Mouse (Mus musculus) monocyte, adult 5-6 weeks (primary cell): Measurements from ENCODE around the gene Cpne7. TPM values are rescaled to one million over a fixed set of nuclear protein-coding genes. Genes with fewer than 3 reads are reported as not detected.
"Not testable (repeated sequence)": the region's sequence is repeated elsewhere in the genome, so short reads cannot be mapped to it uniquely, and the experiment has no call there.

ENCODE experiments used
- ATAC-seq: fragments of 153-309, 156-312 bp; replicated peaks from 2 replicates; pipeline ENCODE4 v1.8.0; 2017; ENCODE audit warnings: mild to moderate bottlenecking; ENCODE audit not compliant: low TSS enrichment, insufficient number of reproducible peaks, severe bottlenecking, poor library complexity, low FRiP score
- total RNA-seq: library from RNA; stranded (forward); fragments of 200-1000, 200-491, 200-594 nt; gene quantifications from 3 replicates; pipeline ENCODE4 v1.2.3, GENCODE M21; 2017

Gene Cpne7
- 3.8 to 29.8 TPM (median 13.9 TPM) in 3 replicates for total RNA-seq

DNA sequence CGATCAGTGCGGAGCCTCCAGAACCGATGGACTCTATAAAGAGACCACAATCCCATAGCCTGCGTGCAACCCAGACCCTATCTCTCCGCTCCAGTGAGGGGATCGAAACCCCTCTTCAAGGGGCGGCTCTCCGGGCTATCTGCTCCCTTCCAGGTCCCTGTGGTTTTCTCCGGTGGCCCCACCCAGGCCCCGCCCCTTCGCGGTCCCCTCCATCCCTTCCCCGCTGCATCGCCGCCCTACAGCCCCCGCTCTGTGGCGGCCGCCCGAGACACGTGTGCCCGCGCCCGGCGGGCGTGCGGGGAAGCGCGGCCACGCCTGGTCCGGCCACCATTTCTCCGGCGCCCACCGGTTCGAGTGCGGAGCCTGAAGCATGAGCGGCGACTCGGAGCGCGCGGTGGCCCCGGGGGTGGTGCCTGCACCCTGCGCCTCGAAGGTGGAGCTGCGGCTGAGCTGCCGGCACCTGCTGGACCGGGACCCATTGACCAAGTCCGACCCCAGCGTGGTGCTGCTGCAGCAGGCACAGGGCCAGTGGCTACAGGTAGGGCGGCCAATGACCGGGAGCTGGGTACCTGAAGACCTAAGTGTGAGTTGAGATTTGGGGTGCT, at the start of gene Cpne7:
Gene Cpne7, plus strand, starts transcription at position 248 of the 605 bp plus-strand sequence.
- ATAC-seq: no peak

DNA sequence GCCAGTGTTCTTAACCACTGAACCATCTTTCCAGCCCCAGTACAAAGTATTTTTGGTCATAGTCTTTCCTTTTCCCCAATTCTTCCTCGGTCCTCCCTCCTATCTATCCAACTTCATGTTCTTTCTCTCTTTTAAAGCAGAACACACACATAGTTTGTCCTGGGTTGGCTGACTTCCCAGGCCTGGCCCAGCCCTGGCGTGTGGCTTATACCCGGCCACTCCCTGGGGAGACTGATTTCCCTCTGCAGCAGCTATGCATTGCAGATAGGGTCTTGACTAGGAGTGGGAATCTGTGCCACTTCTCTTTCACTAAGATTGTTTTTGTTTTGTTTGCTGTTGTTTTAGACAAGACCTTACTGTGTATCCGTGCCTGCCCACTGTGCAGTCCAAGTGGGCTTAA, 46.0 kb upstream of the Cpne7 start:
- ATAC-seq: no peak

DNA sequence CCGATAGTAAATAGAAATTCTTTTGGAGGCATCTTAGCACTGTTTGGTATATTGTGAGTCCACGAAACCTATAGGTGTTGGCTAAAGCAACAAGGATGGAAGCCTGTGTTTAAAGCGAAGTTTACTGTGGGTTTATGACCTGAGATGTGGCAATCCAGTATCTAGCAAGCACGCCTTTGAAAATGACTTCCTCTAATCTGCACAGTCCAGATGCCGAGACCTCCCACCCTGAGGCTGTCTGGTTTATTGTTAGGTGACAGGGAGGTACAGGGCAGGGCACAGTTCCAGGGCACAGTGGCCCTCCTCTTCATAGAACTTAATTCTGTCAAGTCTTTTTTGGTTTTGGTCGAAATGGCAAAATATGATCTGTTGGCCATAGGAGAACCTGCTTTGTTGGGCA, 40.0 kb upstream of the Cpne7 start:
- no peak for ATAC-seq

DNA sequence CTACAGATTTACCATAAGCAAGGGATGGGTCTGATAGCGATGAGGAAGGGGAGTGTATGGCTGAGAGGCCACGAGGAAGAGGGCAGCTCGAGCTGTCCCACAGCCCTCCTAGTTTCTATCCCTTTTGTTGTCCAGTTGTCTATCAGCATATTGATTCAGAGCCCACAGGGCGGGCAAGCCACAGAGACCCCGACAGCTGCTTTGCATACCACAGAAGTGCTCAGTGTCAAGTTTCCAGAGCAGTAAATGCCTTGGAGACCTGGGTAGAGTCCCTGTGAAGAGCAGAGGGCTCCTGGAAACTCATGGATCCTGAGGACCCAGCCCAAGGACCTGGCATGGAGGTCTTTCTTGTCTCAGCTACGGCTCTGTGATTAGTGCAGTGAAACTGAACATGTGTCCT, 34.2 kb upstream of the Cpne7 start:
- no peak for ATAC-seq

DNA sequence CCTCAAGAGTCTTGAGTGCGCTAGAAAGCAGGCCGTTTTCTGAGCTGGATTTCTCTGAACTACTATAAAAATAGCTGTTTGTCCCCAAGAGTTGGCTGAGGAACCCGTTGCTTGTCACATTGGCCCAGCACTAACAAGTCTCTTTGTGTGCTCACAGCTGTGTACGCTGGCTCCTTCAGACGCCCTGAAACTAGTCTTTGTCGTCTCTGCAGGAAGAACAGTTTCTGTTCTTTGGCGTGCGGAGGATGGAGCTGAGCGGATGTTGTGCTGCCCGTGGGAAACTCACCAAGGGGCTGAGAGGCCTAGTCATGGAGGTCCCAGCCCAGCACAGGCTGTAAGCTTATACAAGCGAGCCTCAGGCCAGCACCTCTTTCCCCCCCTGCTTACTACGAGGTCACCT, 33.6 kb upstream of the Cpne7 start:
- ATAC-seq: no peak

DNA sequence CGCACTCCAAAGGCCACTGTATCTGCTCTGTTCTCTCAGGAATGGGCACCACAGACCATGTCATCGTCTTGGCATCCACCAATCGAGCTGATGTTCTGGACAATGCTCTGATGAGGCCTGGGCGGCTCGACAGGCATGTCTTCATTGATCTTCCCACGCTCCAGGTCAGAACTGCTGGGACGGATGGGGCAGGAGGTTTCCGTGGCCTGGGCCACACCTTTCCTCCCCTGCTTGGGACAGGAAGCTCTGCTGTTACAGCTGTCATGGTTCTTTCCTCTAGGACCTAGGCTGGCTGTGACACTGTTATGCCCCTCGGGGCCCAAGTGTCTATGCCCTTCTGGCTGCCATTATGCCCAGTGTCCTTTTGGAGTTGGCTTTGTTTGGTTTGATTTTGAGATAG, 29.9 kb upstream of the Cpne7 start:
- no peak for ATAC-seq

DNA sequence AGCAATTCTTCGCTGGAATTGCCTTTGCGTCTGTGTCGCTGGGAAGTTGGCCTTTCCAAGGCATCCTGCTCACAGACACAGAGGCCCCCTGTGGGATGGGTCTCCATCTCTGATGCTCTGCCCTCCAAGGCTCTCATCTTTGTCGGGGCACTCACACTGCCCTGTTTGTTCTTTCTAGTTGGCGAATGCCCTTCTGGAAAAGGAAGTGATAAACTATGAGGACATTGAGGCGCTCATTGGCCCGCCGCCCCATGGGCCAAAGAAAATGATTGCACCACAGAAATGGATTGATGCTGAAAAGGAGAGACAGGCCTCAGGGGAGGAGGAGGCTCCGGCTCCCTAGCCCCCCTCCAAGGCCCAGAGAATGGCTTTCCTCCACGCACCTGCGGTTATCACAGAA, 20.0 kb upstream of the Cpne7 start:
- ATAC-seq: no peak

DNA sequence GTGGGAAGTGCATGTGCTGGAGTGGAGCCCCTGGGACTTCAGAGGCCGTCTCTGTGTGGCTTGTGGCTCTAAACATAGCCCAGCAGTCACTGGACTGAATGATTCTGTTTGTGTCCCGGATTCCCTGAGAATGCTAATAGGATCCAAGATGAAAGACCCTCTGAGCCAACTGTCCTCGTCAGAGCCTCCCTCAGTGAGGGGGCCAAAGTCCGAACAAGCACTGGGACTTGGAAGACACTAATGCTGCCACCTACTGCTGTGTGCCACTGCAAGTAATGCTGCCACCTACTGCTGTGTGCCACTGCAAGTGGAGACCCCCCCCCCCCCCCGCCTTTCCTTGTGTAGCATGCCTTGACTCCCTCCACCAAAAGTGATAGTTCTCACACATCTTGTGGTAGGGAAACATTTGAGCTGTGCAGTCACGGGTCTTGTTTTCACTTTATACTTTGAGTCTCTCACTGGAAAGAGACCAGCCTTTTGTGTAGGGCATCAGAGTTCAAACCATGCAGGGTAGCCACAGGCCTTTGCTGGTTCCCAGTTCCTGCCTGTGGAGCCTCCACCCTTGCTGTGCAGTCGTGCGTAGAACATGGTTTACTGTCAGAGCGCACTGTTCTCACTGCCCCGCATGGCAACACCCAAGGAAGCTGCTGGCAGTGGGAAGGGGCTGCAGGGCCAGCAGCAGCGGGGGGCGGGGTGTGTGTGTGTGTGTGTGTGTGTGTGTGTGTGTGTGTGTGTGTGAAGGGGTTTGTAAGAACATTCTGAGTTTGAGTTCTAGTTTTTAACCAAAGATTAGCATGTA, 19.2 kb upstream of the Cpne7 start:
- ATAC-seq: no peak

DNA sequence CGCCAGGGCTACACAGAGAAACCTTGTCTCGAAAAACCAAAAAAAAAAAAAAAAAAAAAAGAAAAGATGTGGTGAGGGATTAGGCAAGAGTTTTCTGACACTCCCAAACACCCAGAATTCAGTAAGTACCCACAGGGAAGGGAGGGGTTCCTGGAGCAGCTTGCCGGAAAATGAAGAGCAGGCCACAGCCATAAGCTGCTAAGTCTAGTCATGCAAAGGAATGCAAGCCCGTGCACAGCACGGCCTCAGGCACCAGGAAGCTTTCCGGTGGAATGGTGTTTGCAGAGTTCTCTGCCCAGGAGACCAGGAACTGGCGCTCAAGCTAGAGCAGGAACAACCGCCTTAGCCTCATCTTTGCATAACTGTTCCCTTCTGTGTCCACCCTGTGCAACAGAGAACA, 16.9 kb upstream of the Cpne7 start:
- 0 out of 2 replicates have a peak, but pooled peaks have one; percentile 11 for ATAC-seq

DNA sequence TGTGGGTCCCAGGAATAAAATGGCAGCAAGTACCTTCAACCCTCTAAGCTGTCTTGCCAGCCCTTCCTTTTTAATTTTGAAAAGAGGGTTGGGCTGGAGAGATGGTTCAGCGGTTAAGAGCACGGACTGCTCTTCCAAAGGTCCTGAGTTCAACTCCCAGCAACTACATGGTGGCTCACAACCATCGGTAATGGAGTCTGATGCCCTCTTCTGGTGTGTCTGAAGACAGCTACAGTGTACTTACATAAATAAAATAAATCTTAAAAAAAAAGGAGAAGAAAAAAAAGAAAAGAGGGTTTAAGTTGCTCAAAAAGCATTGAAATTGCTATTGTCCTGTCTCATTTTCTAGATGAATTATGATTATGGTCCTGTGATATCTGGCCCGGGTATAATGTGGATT, 15.9 kb upstream of the Cpne7 start:
- ATAC-seq: no peak

DNA sequence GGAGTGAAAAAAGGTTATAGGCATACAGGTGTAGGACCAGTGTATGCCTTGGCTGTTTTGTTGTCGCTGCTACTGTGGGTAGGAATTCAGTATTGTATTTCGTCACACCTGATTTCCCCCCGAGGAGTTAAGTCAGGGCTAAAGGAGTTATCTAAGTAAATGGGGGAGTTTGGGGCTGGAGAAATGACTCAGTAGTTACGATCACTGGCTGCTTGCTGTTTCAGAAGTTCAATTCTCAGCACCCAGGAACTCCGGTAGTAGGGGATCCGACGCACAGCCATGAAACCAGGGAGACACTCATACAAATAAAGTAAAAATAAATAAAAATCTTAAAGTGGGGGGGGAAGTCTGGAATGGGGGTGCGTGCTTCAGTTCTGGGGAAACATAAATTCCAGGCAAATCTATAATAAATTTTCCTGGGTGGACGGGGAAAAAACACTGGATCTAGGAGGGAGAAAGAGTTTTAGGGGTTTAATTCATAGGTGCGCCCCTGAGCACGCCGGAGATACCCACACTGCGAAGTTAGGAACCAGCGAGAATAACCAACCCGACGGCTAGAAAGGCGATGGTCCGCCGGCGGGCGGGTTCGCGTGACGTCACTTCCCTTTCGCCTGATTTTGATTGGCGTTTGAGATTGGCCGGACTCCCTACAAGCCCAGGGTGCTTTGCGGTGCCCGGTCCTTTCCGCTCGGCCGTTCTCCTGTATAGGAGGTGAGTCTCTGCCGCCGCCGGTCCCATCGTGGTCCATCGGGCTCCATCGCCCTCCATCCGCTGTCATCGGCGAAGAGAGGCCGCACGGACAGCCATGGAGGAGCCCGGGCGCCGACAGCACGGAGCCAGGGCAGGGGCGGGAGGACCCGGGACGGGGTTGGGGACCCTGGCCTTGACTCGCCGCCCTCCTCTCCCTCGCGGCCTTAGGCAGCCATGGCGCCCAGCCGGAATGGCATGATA, 15.2 kb upstream of the Cpne7 start, which contains the start of gene Rpl13:
Gene Rpl13, plus strand, starts transcription at position 616 of the 951 bp plus-strand sequence.
- peak; percentile 98 for ATAC-seq

DNA sequence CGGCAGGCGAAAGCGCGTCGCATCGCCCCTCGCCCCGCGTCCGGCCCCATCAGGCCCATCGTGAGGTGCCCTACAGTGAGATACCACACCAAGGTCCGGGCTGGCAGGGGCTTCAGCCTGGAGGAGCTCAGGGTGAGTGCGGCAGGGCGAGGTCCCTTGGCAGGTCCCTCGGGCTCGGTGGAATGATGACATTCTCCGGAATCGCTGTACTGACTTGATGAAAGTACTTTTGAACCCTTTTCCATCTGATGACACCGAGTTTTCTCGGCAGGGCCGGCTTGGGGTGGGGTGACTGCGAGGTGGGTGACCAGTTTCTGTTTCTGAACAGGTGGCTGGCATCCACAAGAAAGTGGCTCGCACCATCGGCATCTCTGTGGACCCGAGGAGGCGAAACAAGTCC, 14.3 kb upstream of the Cpne7 start:
- not testable (repeated sequence) for ATAC-seq

DNA sequence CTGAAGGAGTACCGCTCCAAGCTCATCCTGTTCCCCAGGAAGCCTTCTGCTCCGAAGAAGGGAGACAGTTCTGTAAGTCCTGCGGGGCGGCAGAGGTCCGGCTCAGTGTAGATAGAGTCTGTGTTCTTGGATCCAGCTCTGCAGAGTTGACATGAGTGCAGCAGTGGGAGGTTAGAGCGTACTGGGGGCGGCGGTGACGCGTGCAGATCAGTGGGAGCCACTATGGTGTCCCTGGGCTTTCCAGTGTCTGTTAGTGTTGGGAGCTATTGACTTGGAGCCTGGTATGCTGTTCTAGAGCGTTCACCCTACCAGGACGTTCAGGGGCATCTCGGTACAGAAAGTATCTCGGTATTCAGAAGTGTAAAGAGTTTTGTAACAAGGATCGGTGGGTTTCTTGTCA, 13.9 kb upstream of the Cpne7 start:
- no peak for ATAC-seq

DNA sequence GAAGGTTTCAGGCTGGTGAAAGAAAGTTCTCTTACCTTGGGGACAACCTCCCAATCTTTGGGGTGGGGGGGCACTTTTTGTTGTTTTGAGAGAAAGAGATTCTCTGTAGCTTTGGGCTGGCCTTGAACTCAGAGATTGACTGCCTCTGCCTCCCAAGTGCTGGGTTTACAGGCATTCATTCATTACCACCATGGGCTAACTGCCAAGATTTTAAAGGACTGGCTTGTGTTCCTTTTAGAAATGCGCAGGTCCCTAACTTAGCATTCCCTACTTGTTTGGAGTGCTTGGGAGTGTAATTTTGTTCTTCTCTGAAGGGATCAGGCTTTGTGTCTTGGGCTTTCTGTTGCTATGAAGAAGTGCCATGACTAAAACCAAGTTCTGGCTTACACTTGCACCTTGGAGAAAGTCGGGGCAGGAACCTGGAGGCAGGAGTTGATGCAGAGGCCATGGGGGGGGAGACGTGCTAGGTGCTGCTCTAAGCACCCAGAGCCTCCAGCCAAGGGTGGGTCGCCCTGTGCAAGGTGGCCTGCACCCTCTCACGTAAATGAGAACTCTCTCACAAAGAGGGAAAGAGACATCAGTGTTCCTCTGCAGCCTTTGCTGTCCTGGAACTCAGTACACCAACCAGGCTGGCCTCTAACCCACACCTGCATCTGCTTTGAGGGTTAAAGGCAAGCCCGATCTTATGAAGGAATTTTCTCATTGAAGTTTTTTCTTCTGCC, 13.0 kb upstream of the Cpne7 start:
- no peak for ATAC-seq

DNA sequence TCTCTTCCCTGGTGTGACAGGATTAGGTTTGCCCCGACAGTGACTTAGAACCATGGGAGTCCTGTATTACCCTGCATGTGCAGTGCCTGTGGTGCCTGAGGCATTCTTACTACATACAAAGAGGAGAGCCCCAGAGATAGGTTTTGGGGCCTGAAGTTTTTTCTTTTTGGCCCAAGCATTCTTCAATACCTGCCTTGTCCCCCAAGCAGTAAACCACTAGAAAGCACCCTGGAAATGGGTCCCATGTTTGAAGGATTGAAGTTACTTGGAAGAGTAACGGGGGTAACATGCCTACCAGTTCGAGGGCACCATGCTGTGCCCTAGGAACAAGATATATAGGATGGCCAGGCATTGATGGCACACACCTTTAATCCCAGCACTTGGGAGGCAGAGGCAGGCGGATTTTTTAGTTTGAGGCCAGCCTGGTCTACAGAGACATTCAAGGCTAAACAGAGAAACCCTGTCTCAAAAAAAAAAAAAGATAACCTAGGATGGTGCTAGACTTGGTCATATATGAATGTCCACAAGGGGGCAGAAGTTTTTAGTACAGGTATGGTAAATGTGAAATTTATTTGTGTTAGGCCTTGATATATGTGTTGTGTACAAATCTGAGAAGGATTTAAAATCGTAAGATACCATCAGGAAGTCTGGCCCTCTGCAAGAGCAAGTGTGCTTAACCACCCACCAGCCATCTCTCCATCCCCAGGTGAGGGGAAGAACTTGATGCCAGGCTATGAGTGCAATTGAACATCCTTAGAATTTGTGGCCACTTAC, 11.4 kb upstream of the Cpne7 start:
- ATAC-seq: no peak

DNA sequence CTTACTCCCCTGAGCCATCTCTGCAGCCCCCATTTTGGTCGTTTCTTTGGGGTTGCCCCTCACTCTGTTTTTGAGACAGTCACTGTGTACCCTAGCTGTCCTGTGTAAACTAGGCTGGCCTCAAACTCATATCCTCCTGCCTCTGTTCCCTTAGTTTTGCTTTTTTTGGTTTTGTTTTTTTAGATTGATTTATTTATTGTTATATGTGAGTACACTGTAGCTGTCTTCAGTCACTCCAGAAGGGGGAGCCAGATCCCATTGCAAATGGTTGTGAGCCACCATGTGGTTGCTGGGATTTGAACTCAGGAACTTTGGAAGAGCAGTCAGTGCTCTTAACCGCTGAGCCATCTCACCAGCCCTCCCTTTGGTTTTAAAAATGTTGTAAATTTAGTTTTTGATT, 10.6 kb upstream of the Cpne7 start:
- ATAC-seq: no peak

DNA sequence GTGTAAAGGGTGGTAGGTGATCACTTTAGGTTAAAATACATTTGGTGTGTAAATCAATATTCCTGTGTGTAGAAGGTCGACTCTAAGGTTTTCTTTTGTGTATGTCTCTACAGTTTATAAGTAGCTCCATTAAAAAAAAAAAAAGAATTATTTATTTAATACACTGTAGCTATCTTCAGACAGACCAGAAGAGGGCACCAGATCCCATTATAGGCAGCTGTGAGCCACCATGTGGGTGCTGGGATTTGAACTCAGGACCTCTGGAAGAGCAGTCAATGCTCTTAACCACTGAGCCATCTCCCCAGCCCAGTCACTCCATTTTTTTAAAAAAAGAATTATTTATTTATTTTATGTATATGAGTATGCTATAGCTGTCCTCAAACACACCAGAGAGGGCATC, 9.2 kb upstream of the Cpne7 start:
- ATAC-seq: no peak

DNA sequence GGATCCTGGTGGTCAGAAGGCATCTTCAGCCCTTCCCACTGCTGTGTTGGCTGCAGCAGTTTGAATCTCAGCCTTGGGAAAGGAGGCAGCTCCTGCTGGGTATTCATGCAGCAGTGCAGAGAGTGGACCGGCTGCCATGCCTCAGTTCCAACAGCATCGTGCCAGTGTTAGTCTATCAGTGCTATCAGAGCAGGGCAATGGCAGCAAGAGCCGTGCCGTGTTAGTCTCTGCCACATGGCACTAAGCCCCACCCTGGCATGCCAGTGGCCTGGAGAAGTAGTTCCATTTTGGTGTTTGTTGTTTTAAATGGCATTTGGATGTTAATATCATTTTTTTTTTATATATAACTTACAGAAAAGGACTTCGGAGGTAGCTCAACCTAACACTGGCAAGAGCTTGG, 8.2 kb upstream of the Cpne7 start:
- ATAC-seq: no peak
